Mouse (Mus musculus) myocyte (in vitro differentiated cells): ENCODE measurements around the gene Tas2r139.

ENCODE experiments used
- CEBPB ChIP-seq: IDR thresholded peaks from 2 replicates; pipeline ENCODE4 v1.6.1; 2011; ENCODE audit warnings: mild to moderate bottlenecking, moderate library complexity; ENCODE audit not compliant: poor library complexity, insufficient read depth, severe bottlenecking
- E2F4 ChIP-seq: IDR thresholded peaks from one replicate; pipeline ENCODE4 v1.6.1; 2011; ENCODE audit warnings: mild to moderate bottlenecking, control low read depth, moderate library complexity; ENCODE audit not compliant: insufficient read depth
- MAX ChIP-seq: IDR thresholded peaks from one replicate; pipeline ENCODE4 v1.6.1; 2011; ENCODE audit warnings: low read depth, mild to moderate bottlenecking, control low read depth
- MYOD1 ChIP-seq, 3 experiments: IDR thresholded peaks; one replicate each; pipeline ENCODE4 v1.6.1; 2011; ENCODE audit warnings: control low read depth in 2 of 3, low read depth in 2 of 3, mild to moderate bottlenecking in 2 of 3, moderate library complexity in 1 of 3; ENCODE audit not compliant: insufficient read length in 2 of 3, control insufficient read depth in 1 of 3
- MYOG ChIP-seq, 3 experiments: IDR thresholded peaks; one replicate each; pipeline ENCODE4 v1.6.1; 2011; ENCODE audit warnings: control low read depth in 2 of 3, low read depth in 2 of 3, mild to moderate bottlenecking in 2 of 3; ENCODE audit not compliant: insufficient read length in 2 of 3, control insufficient read depth in 1 of 3, insufficient read depth in 1 of 3
- POLR2A ChIP-seq: IDR thresholded peaks from one replicate; pipeline ENCODE4 v1.6.1; 2011; ENCODE audit warnings: low read depth, mild to moderate bottlenecking, control low read depth, moderate library complexity; ENCODE audit not compliant: insufficient read length
- POLR2AphosphoS2 ChIP-seq: IDR thresholded peaks from one replicate; pipeline ENCODE4 v1.6.1; 2011; ENCODE audit warnings: low read depth, control low read depth; ENCODE audit not compliant: insufficient read length
- REST ChIP-seq: IDR thresholded peaks from one replicate; pipeline ENCODE4 v1.6.1; 2011; ENCODE audit warnings: mild to moderate bottlenecking, control low read depth, moderate library complexity; ENCODE audit not compliant: insufficient read depth, insufficient read length
- SRF ChIP-seq: IDR thresholded peaks from one replicate; pipeline ENCODE4 v1.6.1; 2011; ENCODE audit warnings: low read depth; ENCODE audit not compliant: control insufficient read depth, insufficient read length
- TCF12 ChIP-seq: IDR thresholded peaks from one replicate; pipeline ENCODE4 v1.6.1; 2011; ENCODE audit warnings: mild to moderate bottlenecking, control low read depth; ENCODE audit not compliant: poor library complexity, insufficient read depth, severe bottlenecking
- TCF3 ChIP-seq: IDR thresholded peaks from one replicate; pipeline ENCODE4 v1.6.1; 2011; ENCODE audit warnings: low read depth, control low read depth; ENCODE audit not compliant: insufficient read length
- USF1 ChIP-seq: IDR thresholded peaks from one replicate; pipeline ENCODE4 v1.6.1; 2011; ENCODE audit warnings: low read depth, mild to moderate bottlenecking, control low read depth, moderate library complexity

GRCm38 (mm10) chr6:42182462-42182861 lies 41.7 kb downstream of the Tas2r139 start:
- no peak for TF ChIP-seq TCF12
- TF ChIP-seq POLR2A, result no peak
- no peak for TF ChIP-seq SRF
- no peak for TF ChIP-seq USF1
- TF ChIP-seq MYOG (IDR thresholded peaks at IDR 0.05; ENCODE audit: control insufficient read depth in 1 of 3, insufficient read depth in 1 of 3, insufficient read length in 2 of 3, low read depth in 2 of 3), result no peak
- no peak for TF ChIP-seq CEBPB
- no peak for TF ChIP-seq MYOD1 (IDR thresholded peaks at IDR 0.05; ENCODE audit: control insufficient read depth in 1 of 3, insufficient read length in 2 of 3, low read depth in 2 of 3)
- no peak for TF ChIP-seq MAX
- TF ChIP-seq POLR2AphosphoS2, result no peak
- TF ChIP-seq E2F4, result no peak
- TF ChIP-seq REST, result no peak
- TF ChIP-seq TCF3, result no peak
